Mouse (Mus musculus) adipocyte (in vitro differentiated cells): ENCODE results near the gene Cend1.
A peak's percentile ranks its signal among the peaks of the same experiment; 100 is the strongest.
"Not testable (repeated sequence)": the region's sequence is repeated elsewhere in the genome, so short reads cannot be mapped to it uniquely, and the experiment has no call there.

Source experiments
- DNase-seq: peaks from one replicate; pipeline ENCODE4 v3.0.0-alpha.2; 2016; ENCODE audit warnings: low spot score

Cend1 gene

GRCm38 (mm10) chr7:141429840-141430584 is 721 bp upstream of the Cend1 start:
- DNase-seq = no peak

GRCm38 (mm10) chr7:141428701-141429100 is 590 bp downstream of the Cend1 start:
- DNase-seq = no peak

DNA sequence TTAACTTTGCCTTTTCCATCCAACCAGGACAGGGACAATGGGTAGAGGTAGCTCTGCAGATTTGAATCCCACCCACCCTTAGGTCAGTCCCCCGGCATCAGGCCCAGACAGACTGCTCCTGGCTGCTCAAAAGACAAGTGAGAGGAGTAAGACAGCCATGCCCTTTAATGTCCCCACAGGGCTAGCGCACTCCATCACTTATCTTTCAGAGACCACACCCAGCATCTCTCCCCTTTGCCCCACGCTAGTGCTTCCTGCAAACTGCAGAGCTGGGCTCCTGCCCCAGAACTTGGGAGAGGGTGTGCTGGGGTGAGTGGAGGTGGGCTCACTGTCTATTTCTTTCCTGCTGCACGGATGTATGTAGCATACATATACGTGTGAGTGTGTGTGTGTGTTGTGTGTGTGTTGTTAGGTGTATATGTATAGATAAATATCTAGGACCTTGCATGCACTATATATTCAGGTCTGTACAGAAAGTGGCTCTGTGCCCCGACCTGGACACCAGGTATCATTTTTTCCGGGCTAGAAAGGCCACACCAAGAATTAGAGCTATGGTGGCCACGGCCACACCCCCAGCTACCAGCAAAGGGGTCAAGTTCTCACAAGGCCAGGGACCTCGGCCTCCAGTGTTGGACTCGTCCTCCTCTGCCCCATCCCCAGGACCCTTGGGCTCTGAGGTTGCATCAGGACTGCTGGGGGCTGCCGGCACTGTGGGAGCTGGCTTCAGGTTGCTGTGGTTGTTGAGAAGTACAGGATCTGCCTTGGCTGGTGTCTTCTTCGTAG is 2.2 kb downstream of the Cend1 start:
- DNase-seq = no peak

DNA sequence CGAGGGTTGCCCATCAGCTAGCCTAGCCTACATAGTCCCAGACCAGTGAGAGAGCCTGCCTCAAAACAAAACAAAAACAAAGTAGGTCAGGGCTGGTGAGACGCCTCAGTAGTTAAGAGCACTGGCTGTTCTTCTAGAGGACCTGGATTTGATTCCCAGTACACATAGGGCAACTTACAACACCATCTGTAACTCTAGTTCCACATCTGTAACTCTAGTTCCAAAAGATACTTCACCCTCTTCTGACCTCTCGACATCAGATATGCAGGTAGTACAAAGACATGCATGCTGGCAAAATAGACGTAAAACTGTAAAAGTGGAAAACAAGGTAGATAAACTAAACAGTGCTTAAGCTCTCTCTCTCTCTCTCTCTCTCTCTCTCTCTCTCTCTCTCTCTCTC is 5.5 kb downstream of the Cend1 start:
- DNase-seq = no peak

DNA sequence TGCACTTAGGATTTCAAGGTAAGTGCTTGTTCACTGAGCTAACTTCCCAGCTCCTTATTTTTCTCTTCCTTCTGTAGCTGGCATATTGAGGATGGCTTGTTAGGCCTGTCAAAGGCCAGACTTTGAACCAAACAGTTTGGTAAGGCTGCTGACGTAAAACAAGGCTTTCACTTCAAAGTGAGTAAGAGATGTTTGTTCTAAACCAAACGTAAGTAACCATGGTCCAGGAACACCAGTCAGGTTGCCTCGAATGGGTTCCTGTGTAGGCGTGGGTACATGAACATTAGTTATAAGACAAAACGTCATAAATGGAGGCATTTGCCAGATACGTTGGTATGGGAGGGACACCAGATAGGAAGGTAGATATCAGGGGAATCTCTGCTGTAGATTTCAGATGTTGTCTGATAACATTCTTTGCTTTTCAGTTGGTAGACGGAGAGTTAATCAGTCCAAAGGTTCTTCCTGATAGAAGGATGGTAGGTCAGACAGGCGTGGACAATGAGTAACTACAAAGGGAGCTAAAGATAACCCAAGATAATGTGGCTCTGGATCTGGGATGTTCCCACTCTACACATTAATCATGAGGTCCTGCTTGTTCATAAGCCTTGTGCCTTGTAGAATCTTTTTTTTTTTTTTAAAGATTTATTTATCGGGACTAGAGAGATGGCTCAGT is 9.1 kb downstream of the Cend1 start:
- no peak for DNase-seq

DNA sequence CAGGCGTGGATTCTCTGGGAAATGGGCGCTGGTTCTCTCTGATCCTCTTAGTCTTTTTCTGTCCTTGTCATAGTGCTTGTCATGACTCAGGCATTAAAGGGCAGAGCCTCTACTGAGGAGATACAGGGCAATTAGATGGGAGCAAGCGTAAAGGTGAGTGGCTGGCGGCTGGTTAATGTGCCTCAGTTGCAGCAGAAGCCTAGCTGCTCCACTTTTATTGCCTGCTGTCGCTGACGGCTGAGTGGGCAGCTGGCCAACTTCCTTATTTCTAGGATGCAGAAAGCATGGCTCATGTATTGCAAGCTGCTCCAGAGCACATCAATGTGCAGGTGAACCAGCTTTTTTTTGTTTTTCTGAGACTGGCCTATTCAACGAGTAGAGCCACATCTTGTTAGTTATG is 10.3 kb downstream of the Cend1 start:
- DNase-seq = no peak

- DNase-seq = no peak
These were observed 11.3 kb downstream of the Cend1 start for GRCm38 (mm10) chr7:141417731-141418681.

GRCm38 (mm10) chr7:141416144-141416841 is 13.0 kb downstream of the Cend1 start:
- DNase-seq = no peak

DNA sequence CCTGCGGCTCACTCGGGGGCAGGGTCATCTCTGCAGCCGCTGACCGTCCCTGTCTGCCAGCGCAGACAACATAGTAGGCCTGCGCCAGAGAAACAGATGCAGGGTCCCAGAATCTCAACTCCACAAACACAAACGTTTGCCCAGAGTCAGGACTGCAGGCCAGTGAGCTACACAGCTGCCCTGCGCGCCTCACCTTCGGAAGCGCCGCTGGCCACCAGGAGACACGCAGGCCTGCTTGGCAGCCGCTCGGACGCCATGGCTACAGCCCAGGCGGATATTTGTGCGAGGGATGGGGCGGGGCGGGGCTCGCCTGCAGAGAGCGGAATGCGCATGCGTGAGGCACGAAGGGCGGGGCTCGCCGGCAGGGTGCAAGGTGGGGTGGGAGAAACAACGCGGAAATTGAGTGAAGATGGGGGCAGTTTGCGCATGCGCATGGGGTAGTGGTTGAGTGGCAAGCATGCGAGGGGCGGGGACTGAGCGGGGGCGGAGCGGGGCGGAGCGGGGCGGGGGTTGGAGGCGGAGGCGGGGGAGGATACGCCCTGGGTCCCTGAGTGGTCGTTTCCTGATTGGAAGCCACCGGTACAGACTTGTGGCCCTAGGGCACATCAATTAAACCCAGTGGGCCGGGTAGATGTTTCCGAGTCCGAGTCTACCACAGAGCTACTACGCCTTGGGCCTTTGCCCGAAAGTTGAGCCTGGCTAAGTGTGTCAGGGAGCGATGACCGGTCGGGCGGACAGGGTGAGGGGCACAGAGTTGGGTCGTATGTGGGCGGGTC is 15.3 kb downstream of the Cend1 start, which contains the start of gene Gatd1:
Gene Gatd1, minus strand, starts transcription at position 328 of the 776 bp plus-strand sequence.
- DNase-seq = peak; percentile 98

- no peak for DNase-seq
These were observed 16.0 kb downstream of the Cend1 start for GRCm38 (mm10) chr7:141413331-141413730.

- no peak for DNase-seq
These were observed 17.6 kb downstream of the Cend1 start for GRCm38 (mm10) chr7:141411667-141412066.

DNA sequence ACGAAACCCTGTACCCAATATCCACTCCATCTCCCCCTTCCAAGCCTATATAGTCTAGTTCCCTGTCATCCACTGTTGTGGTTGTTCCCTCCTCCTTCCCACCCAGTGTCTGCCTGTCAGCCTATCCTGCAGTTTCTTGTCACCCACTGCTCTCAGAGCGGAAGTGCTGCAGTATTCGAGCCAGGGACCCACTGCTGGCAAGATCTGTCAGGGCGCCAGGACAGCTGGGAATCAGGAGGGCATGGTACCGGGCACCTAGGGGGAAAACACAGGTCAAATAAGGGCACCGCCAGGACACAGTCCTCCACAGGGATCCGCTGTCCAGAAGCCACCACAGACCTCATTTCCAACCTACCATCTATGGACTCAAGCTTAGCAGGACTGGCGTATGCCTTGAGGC is 18.7 kb downstream of the Cend1 start:
- DNase-seq = no peak

- peak; percentile 86 for DNase-seq
These were observed 20.5 kb downstream of the Cend1 start for GRCm38 (mm10) chr7:141408833-141409232.

DNA sequence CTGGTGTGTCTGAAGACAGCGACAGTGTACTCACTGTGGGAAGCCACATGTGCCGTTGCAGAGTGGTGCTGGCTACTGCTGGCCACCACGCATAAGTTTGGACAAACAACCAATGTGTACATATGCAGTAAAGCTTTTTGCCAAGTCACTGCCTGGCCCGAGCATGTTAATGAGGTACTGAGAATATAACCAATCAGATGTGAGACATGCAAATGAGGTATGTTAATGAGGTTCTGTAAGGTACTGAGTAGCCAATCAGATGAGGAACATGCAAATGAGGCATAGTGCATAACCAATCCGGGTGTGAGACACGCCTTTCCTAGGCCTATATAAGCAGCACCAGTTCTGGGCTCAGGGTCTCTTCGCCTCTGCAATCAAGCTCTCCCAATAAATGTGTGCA is 21.6 kb downstream of the Cend1 start:
- DNase-seq = not testable (repeated sequence)

DNA sequence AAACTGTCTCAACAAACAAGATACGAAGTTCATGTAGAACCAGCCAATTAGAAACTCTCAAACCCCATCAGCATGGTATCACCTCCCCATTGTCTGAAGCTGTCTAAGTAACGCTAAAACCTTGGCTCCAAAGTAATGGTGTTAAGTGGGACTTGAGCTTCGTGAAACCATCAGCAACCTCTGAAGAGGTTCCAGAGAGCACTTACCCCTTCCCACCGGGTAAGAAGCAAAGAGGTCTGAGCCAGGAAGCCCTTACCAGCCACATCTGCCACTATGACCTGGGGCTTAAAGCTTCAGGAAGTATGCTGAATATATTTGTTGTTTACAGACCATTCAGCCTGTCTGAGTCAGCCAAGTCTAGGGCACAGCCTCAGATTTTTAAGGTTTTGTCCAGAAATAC is 23.8 kb downstream of the Cend1 start:
- DNase-seq = no peak

- peak; percentile 70 for DNase-seq
These were observed 26.0 kb downstream of the Cend1 start for GRCm38 (mm10) chr7:141403305-141403704.

GRCm38 (mm10) chr7:141395348-141395747 is 33.9 kb downstream of the Cend1 start:
- DNase-seq = no peak

GRCm38 (mm10) chr7:141394771-141395170 is 34.5 kb downstream of the Cend1 start:
- DNase-seq = peak; percentile 83

- peak; percentile 79 for DNase-seq
These were observed 35.1 kb downstream of the Cend1 start for GRCm38 (mm10) chr7:141394158-141394557.

- peak; percentile 49 for DNase-seq
These were observed 36.6 kb downstream of the Cend1 start for GRCm38 (mm10) chr7:141392552-141393222.
